Mouse (Mus musculus) testis, adult 2 months (tissue): ENCODE data around the gene AU015836.

Experiments
- CTCF ChIP-seq: fragments of 200-500 bp; IDR thresholded peaks from 2 replicates; pipeline ENCODE4 v1.5.1; 2012; ENCODE audit warnings: low read depth, mild to moderate bottlenecking, inconsistent platforms, low read length, moderate library complexity; ENCODE audit not compliant: control insufficient read depth, insufficient read depth, insufficient replicate concordance
- POLR2A ChIP-seq: fragments of 200-500 bp; IDR thresholded peaks from 2 replicates; pipeline ENCODE4 v1.6.1; 2012; ENCODE audit warnings: low read depth, mild to moderate bottlenecking, inconsistent platforms, low read length, moderate library complexity; ENCODE audit not compliant: control insufficient read depth

GRCm38 (mm10) chrX:93928379-93928778 is 40.1 kb upstream of the AU015836 start:
- TF ChIP-seq CTCF: no peak
- no peak for TF ChIP-seq POLR2A
